ENCODE assay signal across 10 mouse cellular contexts in genomic region chr7:24461376-24462051, GRCm38 (mm10). TPM values are rescaled to one million over a fixed set of nuclear protein-coding genes. Genes with fewer than 3 reads are reported as not detected.
DNase-seq lines count a peak whose midpoint lies in the region.
"Had no signal": no experiment of that assay in that cellular context is flagged by ENCODE, and none has a peak within 500 bp of the region (broad histone marks: within the 10 kb centered on the region; RNA-seq: fewer than 3 reads in every experiment).

No protein-coding gene starts in this region.

- H3K36me3 ChIP-seq in forebrain, embryonic 10.5 days (replicated peaks): no peaks in the 10 kb centered on the region

- no peak overlapping the region for H3K27ac ChIP-seq in forebrain, embryonic 10.5 days

- H3K4me3 ChIP-seq in forebrain, embryonic 10.5 days: no peak overlapping the region

- H3K27me3 ChIP-seq in forebrain, embryonic 10.5 days (ENCODE audit: poor library complexity, severe bottlenecking): peaks cover 25% of the 10 kb centered on the region

- peak; percentile 84 to 90 for DNase-seq in adrenal gland, adult (ENCODE audit: inconsistent age in 2 of 2, low spot score in 1 of 2)
- no peak for DNase-seq in adrenal gland, postnatal 4 days (ENCODE audit: low spot score in 2 of 2)
- peak; percentile 71 for DNase-seq in adrenal gland, postnatal 10 days
- peak; percentile 71 for DNase-seq in kidney, adult 18-20 months
- DNase-seq in lung, postnatal 25 days (ENCODE audit: low spot score): peak; percentile 77
- no peak for DNase-seq in frontal cortex, adult 2 months (ENCODE audit: extremely low spot score in 1 of 2, low spot score in 1 of 2)
- DNase-seq in thymus, postnatal 14 days: no peak
- no peak for DNase-seq in forebrain, embryonic 10.5 days (ENCODE audit: extremely low spot score, low spot score)

- peaks cover 15% of the 10 kb centered on the region for H3K4me1 ChIP-seq in forebrain, embryonic 10.5 days

- WGBS in forebrain, embryonic 10.5 days: 81% methylated on average over 14 of the region's 14 CpGs

- H3K9me3 ChIP-seq in forebrain, embryonic 10.5 days: no peaks in the 10 kb centered on the region

RNA-seq across cellular contexts. Expression of gene Plaur, which starts 0.8 kb away (rescaled TPM):
- total RNA-seq in adrenal gland, postnatal 4 days (2021): 10 to 100 TPM; 11.9 to 13.1 TPM
- total RNA-seq in adrenal gland, postnatal 10 days (2021): 1 to 10 TPM; 6.7 to 9.4 TPM
- 1.1 and 1.8 TPM in 2 replicates for polyA plus RNA-seq in frontal cortex, adult 2 months (2012; rRNA removed)
- polyA plus RNA-seq in forebrain, embryonic 10.5 days (2016; fragmentation: Nextera tagmentation; extraction: Ambion mirVana): 1.1 and 1.3 TPM in 2 replicates

RNA-seq across cellular contexts. Expression of gene Irgc1, which starts 9.4 kb away (rescaled TPM):
- total RNA-seq in adrenal gland, postnatal 4 days (2021): not detected
- total RNA-seq in adrenal gland, postnatal 10 days (2021): under 1 TPM in 1 of 2 experiments, not detected in 1; 0.27 TPM
- 0.68 and 0.76 TPM in 2 replicates for polyA plus RNA-seq in frontal cortex, adult 2 months (2012; rRNA removed)
- not detected in 2 replicates for polyA plus RNA-seq in forebrain, embryonic 10.5 days (2016; fragmentation: Nextera tagmentation; extraction: Ambion mirVana)
- total RNA-seq: layer of hippocampus, postnatal 25 days had no signal
- polyA plus RNA-seq: forebrain, embryonic 16.5 days had no signal

RNA-seq across cellular contexts. Expression of gene Cadm4, which starts 20.3 kb away (rescaled TPM):
- 10 to 100 TPM; 12.6 to 17.7 TPM for total RNA-seq in adrenal gland, postnatal 4 days (2021)
- total RNA-seq in adrenal gland, postnatal 10 days (2021): 1 to 10 TPM; 6.4 to 8.6 TPM
- 225 and 258 TPM in 2 replicates for polyA plus RNA-seq in frontal cortex, adult 2 months (2012; rRNA removed)
- 9.3 and 10.0 TPM in 2 replicates for polyA plus RNA-seq in forebrain, embryonic 10.5 days (2016; fragmentation: Nextera tagmentation; extraction: Ambion mirVana)

RNA-seq across cellular contexts. Expression of gene Zfp428, which starts 45.3 kb away (rescaled TPM):
- total RNA-seq in adrenal gland, postnatal 4 days (2021): 10 to 100 TPM; 11.1 to 16.2 TPM
- 1 to 10 TPM; 6.0 to 9.1 TPM for total RNA-seq in adrenal gland, postnatal 10 days (2021)
- polyA plus RNA-seq in frontal cortex, adult 2 months (2012; rRNA removed): 82.8 and 84.1 TPM in 2 replicates
- 111 and 113 TPM in 2 replicates for polyA plus RNA-seq in forebrain, embryonic 10.5 days (2016; fragmentation: Nextera tagmentation; extraction: Ambion mirVana)

RNA-seq across cellular contexts. Expression of gene AC161166.1, which starts 50.7 kb away (rescaled TPM):
- not detected for total RNA-seq in adrenal gland, postnatal 4 days (2021)
- not detected for total RNA-seq in adrenal gland, postnatal 10 days (2021)
- not detected in 2 replicates for polyA plus RNA-seq in frontal cortex, adult 2 months (2012; rRNA removed)
- 0.82 and 1.3 TPM in 2 replicates for polyA plus RNA-seq in forebrain, embryonic 10.5 days (2016; fragmentation: Nextera tagmentation; extraction: Ambion mirVana)
- total RNA-seq: layer of hippocampus, postnatal 25 days had no signal

Comparison
In these comparisons a context has a peak if more than half of its experiments do, and no peak if none do; other contexts are left out.
1. DNase-seq: peak in adrenal gland, adult (2 of 2), adrenal gland, postnatal 10 days (single experiment), kidney, adult 18-20 months (single experiment) and lung, postnatal 25 days (single experiment); none in adrenal gland, postnatal 4 days (0 of 2), frontal cortex, adult 2 months (0 of 2), thymus, postnatal 14 days (single experiment) and forebrain, embryonic 10.5 days (single experiment).